Mouse (Mus musculus) testis, adult 2 months (tissue): ENCODE data around the gene Kif1c. TPM values are rescaled to one million over a fixed set of nuclear protein-coding genes. Genes with fewer than 3 reads are reported as not detected.

Experiments
- H3K27ac ChIP-seq: fragments of 200-500 bp; 2 replicates; pipeline ENCODE4 v1.5.1; 2012; ENCODE audit warnings: low read depth, low read length; ENCODE audit not compliant: control insufficient read depth, insufficient read depth
- H3K27me3 ChIP-seq: fragments of 200-500 bp; 2 replicates; pipeline ENCODE4 v1.6.1; 2012; ENCODE audit warnings: mild to moderate bottlenecking, low read length, moderate library complexity; ENCODE audit not compliant: control insufficient read depth, insufficient read depth
- H3K36me3 ChIP-seq: fragments of 200-500 bp; 2 replicates; pipeline ENCODE4 v1.6.1; 2012; ENCODE audit warnings: mild to moderate bottlenecking, low read length; ENCODE audit not compliant: control insufficient read depth, insufficient read depth
- H3K4me1 ChIP-seq: fragments of 200-500 bp; 2 replicates; pipeline ENCODE4 v1.6.1; 2012; ENCODE audit warnings: low read length; ENCODE audit not compliant: control insufficient read depth, insufficient read depth
- H3K4me3 ChIP-seq: fragments of 200-500 bp; 2 replicates; pipeline ENCODE4 v1.5.1; 2012; ENCODE audit warnings: low read depth, mild to moderate bottlenecking, low read length, moderate library complexity, mixed read lengths; ENCODE audit not compliant: control insufficient read depth
- CTCF ChIP-seq: fragments of 200-500 bp; IDR thresholded peaks from 2 replicates; pipeline ENCODE4 v1.5.1; 2012; ENCODE audit warnings: low read depth, mild to moderate bottlenecking, inconsistent platforms, low read length, moderate library complexity; ENCODE audit not compliant: control insufficient read depth, insufficient read depth, insufficient replicate concordance
- POLR2A ChIP-seq: fragments of 200-500 bp; IDR thresholded peaks from 2 replicates; pipeline ENCODE4 v1.6.1; 2012; ENCODE audit warnings: low read depth, mild to moderate bottlenecking, inconsistent platforms, low read length, moderate library complexity; ENCODE audit not compliant: control insufficient read depth
- polyA plus RNA-seq: library from polyadenylated mRNA; depleted of rRNA; stranded (reverse); fragments of >200 nt; gene quantifications from 2 replicates; pipeline ENCODE4 v1.2.3, GENCODE M21; 2012

The Kif1c gene
- polyA plus RNA-seq, 1 experiment: 5.7 TPM

DNA sequence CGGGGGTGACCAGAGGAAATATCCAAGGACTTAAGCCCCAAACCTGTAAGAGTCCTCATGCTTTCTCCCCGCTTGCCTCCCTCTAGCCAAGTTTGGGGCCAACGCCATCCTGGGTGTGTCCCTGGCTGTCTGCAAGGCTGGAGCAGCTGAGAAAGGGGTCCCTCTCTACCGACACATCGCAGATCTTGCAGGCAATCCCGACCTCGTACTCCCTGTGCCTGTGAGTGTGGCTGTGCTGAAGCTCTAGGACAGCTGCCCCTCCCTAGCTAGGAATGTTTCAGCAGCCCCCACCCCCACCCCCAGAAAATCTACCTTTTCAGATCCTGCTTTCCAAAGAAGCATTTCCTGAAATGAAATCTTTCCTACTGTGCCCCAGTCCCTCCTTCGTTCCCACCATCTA is 41.4 kb upstream of the Kif1c start:
- Histone ChIP-seq H3K27me3 (no peaks in the 10 kb centered on the region), H3K27ac (no peak overlapping the region), H3K4me1 (peaks cover 16% of the 10 kb centered on the region), H3K4me3 (no peak overlapping the region), H3K36me3 (no peaks in the 10 kb centered on the region; the same call in 1 of the 2 replicates)
- TF ChIP-seq POLR2A (no peak), CTCF (no peak)

DNA sequence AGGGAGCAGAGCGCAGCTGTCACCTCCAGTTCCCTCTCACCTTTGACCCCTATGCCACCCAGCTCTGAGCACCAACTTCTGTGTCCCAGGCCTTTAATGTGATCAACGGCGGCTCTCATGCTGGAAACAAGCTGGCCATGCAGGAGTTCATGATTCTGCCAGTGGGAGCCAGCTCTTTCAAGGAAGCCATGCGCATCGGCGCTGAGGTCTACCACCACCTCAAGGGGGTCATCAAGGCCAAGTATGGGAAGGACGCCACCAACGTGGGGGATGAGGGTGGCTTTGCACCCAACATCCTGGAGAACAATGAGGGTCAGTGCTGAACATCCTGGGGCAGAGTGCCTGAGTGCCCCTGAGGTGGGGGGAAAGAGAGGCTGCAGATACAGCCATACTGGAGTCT is 39.8 kb upstream of the Kif1c start:
- TF ChIP-seq POLR2A (no peak), CTCF (no peak)
- Histone ChIP-seq H3K36me3 (no peaks in the 10 kb centered on the region; the same call in none of the 2 replicates), H3K27ac (no peak overlapping the region), H3K4me1 (peaks cover 16% of the 10 kb centered on the region), H3K27me3 (no peaks in the 10 kb centered on the region), H3K4me3 (no peak overlapping the region)

DNA sequence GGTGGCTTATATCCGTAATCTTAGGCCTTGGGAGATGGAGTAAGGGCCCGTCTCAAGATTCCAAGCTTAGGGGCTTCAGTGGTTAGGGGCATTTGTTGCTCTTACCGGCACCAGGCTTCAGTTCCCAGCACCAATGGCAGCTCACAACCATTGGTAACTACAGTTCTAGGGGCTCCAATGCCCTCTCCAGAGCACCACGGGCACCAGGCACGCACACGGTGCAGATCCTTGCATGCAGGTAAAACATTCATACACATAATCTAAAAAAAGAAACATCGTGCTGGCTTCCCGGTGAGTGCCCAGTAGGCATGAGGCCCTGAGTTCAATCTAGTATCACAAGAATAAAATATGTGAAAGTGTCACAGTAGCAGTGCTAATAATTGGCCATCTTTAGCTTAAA is 37.2 kb upstream of the Kif1c start:
- Histone ChIP-seq H3K27me3 (no peaks in the 10 kb centered on the region), H3K4me1 (no peaks in the 10 kb centered on the region), H3K27ac (no peak overlapping the region), H3K36me3 (no peaks in the 10 kb centered on the region; the same call in none of the 2 replicates), H3K4me3 (no peak overlapping the region)
- no peak for TF ChIP-seq CTCF

DNA sequence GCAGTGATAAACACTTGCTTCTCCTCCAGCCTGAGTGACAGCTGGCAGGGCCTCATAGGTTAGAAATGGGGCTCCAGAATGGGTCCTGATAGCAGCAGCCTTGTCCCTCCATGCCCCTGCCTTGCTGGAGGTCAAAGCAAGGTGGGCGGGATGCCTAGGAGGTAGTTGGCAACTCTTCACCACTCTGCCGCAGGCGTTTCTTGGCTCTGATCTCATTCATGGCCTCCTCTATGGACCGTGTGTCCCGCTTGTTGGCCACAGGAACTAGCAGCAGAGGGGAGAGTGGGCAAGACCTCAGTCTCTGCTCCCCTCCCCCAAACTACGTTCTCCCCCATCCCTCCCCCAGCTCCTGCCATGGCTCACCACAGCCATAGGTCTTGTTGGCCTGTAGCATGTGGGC is 36.4 kb upstream of the Kif1c start:
- no peak overlapping the region for H3K4me3 ChIP-seq
- H3K36me3 ChIP-seq: no peaks in the 10 kb centered on the region; the same call in none of the 2 replicates
- TF ChIP-seq POLR2A (no peak), CTCF (no peak)
- H3K27ac ChIP-seq: no peak overlapping the region
- peaks cover 4% of the 10 kb centered on the region for H3K4me1 ChIP-seq
- H3K27me3 ChIP-seq: no peaks in the 10 kb centered on the region

DNA sequence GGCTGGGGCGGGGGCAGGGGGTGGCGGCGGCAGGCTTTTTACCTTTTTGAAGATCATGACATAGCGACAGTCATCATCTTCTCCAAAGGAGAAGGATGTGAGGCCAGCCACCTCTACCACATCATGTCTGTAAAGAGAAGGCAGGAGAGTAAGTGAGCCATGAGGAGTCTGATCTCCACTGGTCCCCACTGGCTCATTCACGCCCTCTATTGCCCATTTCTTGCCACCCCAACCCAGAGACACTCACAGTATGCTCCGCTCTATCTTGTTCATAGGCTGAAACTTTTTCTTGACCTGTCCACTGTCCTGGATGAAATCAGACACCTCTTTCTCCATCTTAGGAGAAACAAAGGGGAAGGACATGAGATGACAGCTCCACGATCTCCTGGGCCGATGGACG is 35.6 kb upstream of the Kif1c start:
- no peak overlapping the region for H3K27ac ChIP-seq
- H3K4me3 ChIP-seq: no peak overlapping the region
- peaks cover 7% of the 10 kb centered on the region for H3K4me1 ChIP-seq
- TF ChIP-seq POLR2A: no peak
- TF ChIP-seq CTCF: no peak
- no peaks in the 10 kb centered on the region; the same call in none of the 2 replicates for H3K36me3 ChIP-seq
- no peaks in the 10 kb centered on the region for H3K27me3 ChIP-seq

DNA sequence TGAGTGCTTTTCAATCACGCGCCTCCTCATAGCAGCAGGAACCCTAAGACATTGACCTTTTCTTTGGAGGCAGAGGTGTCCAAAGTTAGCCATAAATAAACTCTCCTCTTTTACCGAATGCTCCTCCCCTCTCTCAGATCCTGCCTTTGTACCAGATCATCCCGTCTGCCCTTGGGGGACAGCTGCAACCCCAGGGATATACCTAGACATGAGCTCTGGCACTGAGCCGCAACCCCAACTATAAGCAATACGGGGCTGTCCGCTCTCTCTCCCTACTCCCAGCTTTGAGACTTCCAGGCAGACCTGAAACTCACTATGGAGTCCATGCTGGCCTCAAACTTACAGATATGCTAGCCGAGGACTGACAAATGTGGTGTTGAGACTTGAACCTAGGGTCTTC is 33.7 kb upstream of the Kif1c start:
- H3K4me3 ChIP-seq: no peak overlapping the region
- H3K36me3 ChIP-seq: no peaks in the 10 kb centered on the region; the same call in 1 of the 2 replicates
- H3K4me1 ChIP-seq: peaks cover 16% of the 10 kb centered on the region
- TF ChIP-seq CTCF (no peak), POLR2A (no peak)
- H3K27me3 ChIP-seq: no peaks in the 10 kb centered on the region
- no peak overlapping the region for H3K27ac ChIP-seq

DNA sequence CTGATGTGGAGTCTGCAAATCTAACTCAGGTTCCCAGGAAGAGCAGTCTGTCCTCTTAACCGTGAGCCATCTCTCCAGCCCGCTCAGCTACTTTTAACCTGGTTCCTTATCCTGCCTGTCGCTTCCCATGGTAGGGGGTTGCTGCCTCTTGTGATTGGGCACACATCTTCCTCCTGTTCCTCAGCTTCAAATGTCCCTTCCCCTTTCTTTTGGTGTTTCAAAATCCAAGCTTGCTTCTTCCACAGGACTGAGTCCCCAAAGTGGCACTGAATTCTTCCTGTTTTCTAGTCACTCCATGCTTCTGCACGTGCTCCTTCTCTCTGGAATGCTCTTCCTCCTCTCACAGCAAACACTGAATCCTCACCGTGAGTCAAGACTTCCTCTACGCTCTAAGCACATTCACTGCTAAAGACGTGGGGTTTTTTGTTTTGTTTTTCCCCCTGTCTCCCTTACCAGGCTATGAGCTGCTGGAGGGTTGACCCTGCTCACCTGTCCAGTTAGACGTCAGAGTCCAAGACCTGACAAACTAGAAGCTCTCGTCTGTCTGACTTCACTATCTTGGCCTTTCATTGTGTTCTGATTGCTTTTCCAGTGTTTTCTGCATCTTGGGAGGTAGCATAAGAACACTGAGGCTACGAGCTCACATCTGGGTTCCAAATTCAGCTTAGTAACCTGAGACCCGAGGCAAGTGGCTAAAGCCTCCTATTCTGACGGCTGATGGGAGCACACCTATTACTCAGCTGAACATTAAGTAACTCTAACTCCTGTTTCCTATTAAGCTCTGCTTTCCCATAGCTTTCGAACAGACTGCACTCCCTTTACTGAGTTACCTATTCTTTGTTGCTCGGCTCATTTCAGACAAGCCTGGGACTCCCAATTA is 32.8 kb upstream of the Kif1c start:
- Histone ChIP-seq H3K4me1 (peaks cover 16% of the 10 kb centered on the region), H3K27me3 (no peaks in the 10 kb centered on the region), H3K4me3 (peak overlapping the region; percentile 3; the same call in 1 of the 2 replicates), H3K27ac (no peak overlapping the region), H3K36me3 (no peaks in the 10 kb centered on the region; the same call in 1 of the 2 replicates)
- no peak for TF ChIP-seq POLR2A
- no peak for TF ChIP-seq CTCF
